Mouse (Mus musculus) adrenal gland, postnatal 0 days (tissue): ENCODE measurements around the gene Adig. TPM values are rescaled to one million over a fixed set of nuclear protein-coding genes. Genes with fewer than 3 reads are reported as not detected.

ENCODE experiments used
- polyA plus RNA-seq: library from polyadenylated mRNA; unstranded; fragments of >200 nt; fragmentation: Nextera tagmentation; extraction: Ambion mirVana; gene quantifications from 2 replicates; pipeline ENCODE4 v1.2.1, GENCODE M21; 2015

Adig gene
- polyA plus RNA-seq: 1.9 TPM in 1 of 2 replicates, not detected in the other

GRCm38 (mm10) chr2:158501836-158502812, at the start of gene Adig:
Gene Adig, plus strand, starts transcription at chr2:158502612.

GRCm38 (mm10) chr2:158512528-158512927, 10.1 kb downstream of the Adig start, which contains the start of gene Arhgap40:
Gene Arhgap40, plus strand, starts transcription at chr2:158512796.

Other genes with a start within 250 kb of the Adig start
- gene Bpi, start 244.5 kb upstream of the Adig start, polyA plus RNA-seq: 0.06 TPM in 1 of 2 replicates, not detected in the other
- gene Lbp, start 196.1 kb upstream of the Adig start, polyA plus RNA-seq: 31.9 and 33.3 TPM in 2 replicates
- 14.4 and 34.9 TPM in 2 replicates for gene Snhg11, start 127.0 kb upstream of the Adig start, polyA plus RNA-seq
- 13.8 and 20.5 TPM in 2 replicates for gene Ralgapb, start 92.8 kb upstream of the Adig start, polyA plus RNA-seq
- gene Arhgap40, start 10.2 kb downstream of the Adig start, polyA plus RNA-seq: not detected in 2 replicates
- not detected in 2 replicates for gene Slc32a1, start 108.2 kb downstream of the Adig start, polyA plus RNA-seq
- 6.5 and 10.1 TPM in 2 replicates for gene Actr5, start 122.3 kb downstream of the Adig start, polyA plus RNA-seq
- 3.6 and 5.0 TPM in 2 replicates for gene Ppp1r16b, start 162.8 kb downstream of the Adig start, polyA plus RNA-seq